Mouse (Mus musculus): ENCODE results near the gene Gm19935.

DNA sequence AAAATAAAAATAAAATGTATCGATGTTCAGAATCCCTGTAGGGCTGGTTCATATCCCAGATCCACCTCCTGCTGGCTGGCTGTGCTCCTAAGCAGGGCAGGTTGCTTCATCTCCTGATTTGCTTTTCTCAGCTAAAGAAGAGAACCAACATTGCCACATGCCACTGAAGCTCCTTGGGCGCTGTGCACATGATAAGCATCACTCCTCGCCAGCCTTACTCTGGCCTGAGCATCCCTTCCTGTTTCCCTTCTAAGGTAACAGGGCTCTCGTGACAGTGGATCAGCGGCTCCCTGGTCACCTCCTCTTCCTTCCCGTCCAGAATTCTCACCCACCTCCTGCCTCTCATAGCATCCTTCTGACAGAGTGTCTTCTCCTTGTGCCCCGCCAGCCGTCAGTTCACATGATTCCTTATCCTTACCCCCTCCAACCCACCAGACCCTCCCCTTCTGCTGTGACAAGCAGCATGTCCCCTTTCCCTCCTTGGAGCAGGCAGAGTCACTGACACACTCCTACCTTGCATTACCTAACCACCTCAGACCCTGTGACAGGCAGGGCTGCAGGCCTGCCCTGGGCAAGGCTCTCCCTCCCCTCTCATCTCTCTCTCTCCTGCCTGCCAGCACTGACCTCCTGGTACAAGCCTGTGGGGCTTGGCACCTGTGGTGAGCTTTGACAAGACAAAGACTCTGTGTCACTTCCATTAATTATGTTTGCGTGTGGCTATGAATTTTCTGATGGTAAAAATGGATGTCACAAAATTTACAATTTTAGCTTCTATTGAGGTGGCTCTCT is 27.2 kb upstream of the Gm19935 start:
- TF ChIP-seq CTCF (IDR thresholded peaks at IDR 0.05; ENCODE audit: low read depth, low read length) (no peak), POLR2A (IDR thresholded peaks at IDR 0.05; ENCODE audit: insufficient read depth, low read length) (no peak), EP300 (IDR thresholded peaks at IDR 0.05; ENCODE audit: insufficient read depth, low read depth, low read length) (no peak)

Measured in ES-Bruce4 (cell line).